Mouse (Mus musculus): ENCODE measurements around the gene Myo5a. TPM values are rescaled to one million over a fixed set of nuclear protein-coding genes. Genes with fewer than 3 reads are reported as not detected.

Myo5a gene
- polyA plus RNA-seq, 2 experiments, result 20.0 to 28.0 TPM

GRCm38 (mm10) chr9:75258792-75259191 lies 188.0 kb downstream of the Myo5a start:
- no peak for ATAC-seq (ENCODE audit: low FRiP score, low read depth)
- Histone ChIP-seq H3K9ac (ENCODE audit: low read depth, low read length, severe bottlenecking) (no peak overlapping the region), H3K9me3 (ENCODE audit: control insufficient read depth, low read length) (no peaks in the 10 kb centered on the region), H3K4me3 (replicated peaks; ENCODE audit: low read length) (no peak overlapping the region), H3K27ac (replicated peaks; ENCODE audit: low read depth, low read length) (no peak overlapping the region), H3K27me3 (ENCODE audit: control insufficient read depth, insufficient read depth, low read length) (no peaks in the 10 kb centered on the region), H3K4me2 (replicated peaks; ENCODE audit: low read depth, low read length, severe bottlenecking) (no peak overlapping the region), H3K36me3 (ENCODE audit: control insufficient read depth, insufficient read depth, low read length) (no peaks in the 10 kb centered on the region), H3K4me1 (ENCODE audit: control insufficient read depth, insufficient read depth, low read length) (peaks cover 8% of the 10 kb centered on the region; the same call in 1 of the 2 replicates)
- WGBS, result 49% methylated on average over 4 of the region's 4 CpGs
- no peak for DNase-seq (ENCODE audit: low spot score)
- no peak for TF ChIP-seq POLR2A (IDR thresholded peaks at IDR 0.05; ENCODE audit: borderline replicate concordance, extremely low read depth, insufficient read depth, insufficient read length)

- peaks cover 8% of the 10 kb centered on the region; the same call in 1 of the 2 replicates for H3K4me1 ChIP-seq (ENCODE audit: control insufficient read depth, insufficient read depth, low read length)
- no peak overlapping the region for H3K4me2 ChIP-seq (replicated peaks; ENCODE audit: low read depth, low read length, severe bottlenecking)
- no peak overlapping the region for H3K4me3 ChIP-seq (replicated peaks; ENCODE audit: low read length)
- WGBS, result 81% methylated on average over 4 of the region's 4 CpGs
- DNase-seq (ENCODE audit: low spot score) (no peak), ATAC-seq (ENCODE audit: low FRiP score, low read depth) (no peak)
- no peak overlapping the region for H3K9ac ChIP-seq (ENCODE audit: low read depth, low read length, severe bottlenecking)
- no peaks in the 10 kb centered on the region for H3K27me3 ChIP-seq (ENCODE audit: control insufficient read depth, insufficient read depth, low read length)
- no peaks in the 10 kb centered on the region for H3K36me3 ChIP-seq (ENCODE audit: control insufficient read depth, insufficient read depth, low read length)
- H3K27ac ChIP-seq (replicated peaks; ENCODE audit: low read depth, low read length), result no peak overlapping the region
- H3K9me3 ChIP-seq (ENCODE audit: control insufficient read depth, low read length), result no peaks in the 10 kb centered on the region
- TF ChIP-seq POLR2A (IDR thresholded peaks at IDR 0.05; ENCODE audit: borderline replicate concordance, extremely low read depth, insufficient read depth, insufficient read length), result no peak
Measured at GRCm38 (mm10) chr9:75259656-75260055, 188.8 kb downstream of the Myo5a start.

GRCm38 (mm10) chr9:75261332-75261872 lies 190.6 kb downstream of the Myo5a start:
- no peaks in the 10 kb centered on the region for H3K27me3 ChIP-seq (ENCODE audit: control insufficient read depth, insufficient read depth, low read length)
- ATAC-seq (ENCODE audit: low FRiP score, low read depth) (peak; percentile 48; the same call in 1 of the 2 replicates), DNase-seq (ENCODE audit: low spot score) (no peak)
- no peak overlapping the region for H3K4me2 ChIP-seq (replicated peaks; ENCODE audit: low read depth, low read length, severe bottlenecking)
- no peaks in the 10 kb centered on the region for H3K36me3 ChIP-seq (ENCODE audit: control insufficient read depth, insufficient read depth, low read length)
- no peak for TF ChIP-seq POLR2A (IDR thresholded peaks at IDR 0.05; ENCODE audit: borderline replicate concordance, extremely low read depth, insufficient read depth, insufficient read length)
- no peaks in the 10 kb centered on the region for H3K9me3 ChIP-seq (ENCODE audit: control insufficient read depth, low read length)
- H3K4me3 ChIP-seq (replicated peaks; ENCODE audit: low read length), result no peak overlapping the region
- H3K27ac ChIP-seq (replicated peaks; ENCODE audit: low read depth, low read length), result 0 out of 2 replicates have a peak overlapping the region, but pooled peaks have one; percentile 19
- H3K9ac ChIP-seq (ENCODE audit: low read depth, low read length, severe bottlenecking), result no peak overlapping the region
- H3K4me1 ChIP-seq (ENCODE audit: control insufficient read depth, insufficient read depth, low read length), result peaks cover 8% of the 10 kb centered on the region; the same call in 1 of the 2 replicates
- WGBS, result 18% methylated on average over 8 of the region's 8 CpGs

- Histone ChIP-seq H3K27me3 (ENCODE audit: control insufficient read depth, insufficient read depth, low read length) (no peaks in the 10 kb centered on the region), H3K4me2 (replicated peaks; ENCODE audit: low read depth, low read length, severe bottlenecking) (no peak overlapping the region), H3K9ac (ENCODE audit: low read depth, low read length, severe bottlenecking) (no peak overlapping the region), H3K36me3 (ENCODE audit: control insufficient read depth, insufficient read depth, low read length) (no peaks in the 10 kb centered on the region), H3K27ac (replicated peaks; ENCODE audit: low read depth, low read length) (no peak overlapping the region), H3K9me3 (ENCODE audit: control insufficient read depth, low read length) (no peaks in the 10 kb centered on the region), H3K4me3 (replicated peaks; ENCODE audit: low read length) (no peak overlapping the region), H3K4me1 (ENCODE audit: control insufficient read depth, insufficient read depth, low read length) (peaks cover 8% of the 10 kb centered on the region; the same call in 1 of the 2 replicates)
- DNase-seq (ENCODE audit: low spot score) (peak; percentile 52), ATAC-seq (ENCODE audit: low FRiP score, low read depth) (no peak)
- no peak for TF ChIP-seq POLR2A (IDR thresholded peaks at IDR 0.05; ENCODE audit: borderline replicate concordance, extremely low read depth, insufficient read depth, insufficient read length)
- 68% methylated on average over 8 of the region's 8 CpGs for WGBS
Measured at GRCm38 (mm10) chr9:75262235-75262826, 191.5 kb downstream of the Myo5a start.

- Histone ChIP-seq H3K4me1 (ENCODE audit: control insufficient read depth, insufficient read depth, low read length) (peaks cover 8% of the 10 kb centered on the region; the same call in 1 of the 2 replicates), H3K36me3 (ENCODE audit: control insufficient read depth, insufficient read depth, low read length) (no peaks in the 10 kb centered on the region), H3K9me3 (ENCODE audit: control insufficient read depth, low read length) (no peaks in the 10 kb centered on the region), H3K27ac (replicated peaks; ENCODE audit: low read depth, low read length) (no peak overlapping the region), H3K9ac (ENCODE audit: low read depth, low read length, severe bottlenecking) (no peak overlapping the region), H3K4me2 (replicated peaks; ENCODE audit: low read depth, low read length, severe bottlenecking) (no peak overlapping the region), H3K4me3 (replicated peaks; ENCODE audit: low read length) (no peak overlapping the region), H3K27me3 (ENCODE audit: control insufficient read depth, insufficient read depth, low read length) (no peaks in the 10 kb centered on the region)
- 0 out of 2 replicates have a peak, but pooled peaks have one; percentile 27 for ATAC-seq (ENCODE audit: low FRiP score, low read depth)
- 45% methylated on average over 3 of the region's 3 CpGs for WGBS
- no peak for DNase-seq (ENCODE audit: low spot score)
- no peak for TF ChIP-seq POLR2A (IDR thresholded peaks at IDR 0.05; ENCODE audit: borderline replicate concordance, extremely low read depth, insufficient read depth, insufficient read length)
Measured at GRCm38 (mm10) chr9:75264008-75264718, 193.3 kb downstream of the Myo5a start.
